Mouse (Mus musculus) midbrain, postnatal 0 days (tissue): ENCODE data around the gene Zbtb4. TPM values are rescaled to one million over a fixed set of nuclear protein-coding genes. Genes with fewer than 3 reads are reported as not detected.

Experiments
- ATAC-seq: fragments of 200-750 bp; cut with Nextera tagmentation; 2 replicates; pipeline ENCODE4 v1.8.0; 2017; ENCODE audit warnings: moderate number of reproducible peaks, mild to moderate bottlenecking, moderate TSS enrichment, moderate library complexity; ENCODE audit not compliant: low FRiP score
- DNase-seq: peaks from one replicate; pipeline ENCODE4 v3.0.0-alpha.2; 2015; ENCODE audit warnings: low spot score
- H3K27ac ChIP-seq: fragments of 300-500 bp; sonication (generic); 2 replicates; pipeline ENCODE4 v1.5.1; 2014; ENCODE audit warnings: low read depth, mild to moderate bottlenecking, low read length, mixed read lengths
- H3K27me3 ChIP-seq: fragments of 300-500 bp; sonication (generic); 2 replicates; pipeline ENCODE4 v1.6.1; 2014; ENCODE audit warnings: low read length, control low read depth, mixed read lengths; ENCODE audit not compliant: insufficient read depth
- H3K36me3 ChIP-seq: fragments of 300-500 bp; sonication (generic); 2 replicates; pipeline ENCODE4 v1.6.1; 2014; ENCODE audit warnings: low read length, control low read depth, mixed read lengths; ENCODE audit not compliant: insufficient read depth
- H3K4me1 ChIP-seq: fragments of 300-500 bp; sonication (generic); 2 replicates; pipeline ENCODE4 v1.6.1; 2014; ENCODE audit warnings: mild to moderate bottlenecking, control low read depth, antibody characterized with exemption, low read length, mixed read lengths; ENCODE audit not compliant: insufficient read depth
- H3K4me2 ChIP-seq: fragments of 300-500 bp; sonication (generic); 2 replicates; pipeline ENCODE4 v1.6.1; 2014; ENCODE audit warnings: low read depth, mild to moderate bottlenecking, low read length, mixed read lengths; ENCODE audit not compliant: poor library complexity, severe bottlenecking
- H3K4me3 ChIP-seq: fragments of 300-500 bp; sonication (generic); 2 replicates; pipeline ENCODE4 v1.5.1; 2014; ENCODE audit warnings: low read depth, mild to moderate bottlenecking, low read length, moderate library complexity
- H3K9ac ChIP-seq: fragments of 300-500 bp; sonication (generic); replicated peaks from 2 replicates; pipeline ENCODE4 v1.6.1; 2014; ENCODE audit warnings: mild to moderate bottlenecking, low read length, moderate library complexity, mixed read lengths; ENCODE audit not compliant: poor library complexity, severe bottlenecking
- H3K9me3 ChIP-seq: fragments of 300-500 bp; sonication (generic); 2 replicates; pipeline ENCODE4 v1.6.1; 2016; ENCODE audit warnings: low read length, control low read depth
- CTCF ChIP-seq: IDR thresholded peaks from 2 replicates; pipeline ENCODE4 v1.5.1; 2016; ENCODE audit warnings: antibody characterized with exemption, mild to moderate bottlenecking
- WGBS: fragments of 180-500 bp; shearing (Covaris S2); extraction: QIAGEN DNeasy Blood & Tissue Kit; methylation state at CpG from one replicate; pipeline ENCODE4 v1.1.7; 2014; 5-methylcytosine and 5-hydroxymethylcytosine counted together
- polyA plus RNA-seq: library from polyadenylated mRNA; unstranded; fragments of >200 nt; fragmentation: Nextera tagmentation; extraction: Ambion mirVana; gene quantifications from 2 replicates; pipeline ENCODE4 v1.2.1, GENCODE M21; 2015
- total RNA-seq: library from RNA; depleted of rRNA; stranded (reverse); fragments of >200 nt; gene quantifications from 2 replicates; pipeline ENCODE4 v1.2.3, GENCODE M21; 2014

Zbtb4 gene
- total and polyA plus RNA-seq, 2 experiments from 2014 or later = 5.0 to 34.3 TPM

- TF ChIP-seq CTCF = no peak
- WGBS = 5% methylated on average over 12 of the region's 12 CpGs
- Histone ChIP-seq H3K9me3 (no peaks in the 10 kb centered on the region), H3K4me1 (peaks cover 11% of the 10 kb centered on the region; the same call in 1 of the 2 replicates), H3K9ac (peak overlapping the region; percentile 68), H3K4me3 (peak overlapping the region; percentile 49), H3K27me3 (0 out of 2 replicates have a peak, but pooled peaks cover 4% of the 10 kb centered on the region), H3K4me2 (peak overlapping the region; percentile 96), H3K27ac (peak overlapping the region; percentile 62), H3K36me3 (no peaks in the 10 kb centered on the region)
- DNase-seq (no peak), ATAC-seq (no peak)
These were observed 37.6 kb downstream of the Zbtb4 start for GRCm38 (mm10) chr11:69803328-69803727.

GRCm38 (mm10) chr11:69803786-69804651 is 38.3 kb downstream of the Zbtb4 start:
- Histone ChIP-seq H3K4me3 (peak overlapping the region; percentile 49), H3K27ac (peak overlapping the region; percentile 62), H3K27me3 (0 out of 2 replicates have a peak, but pooled peaks cover 4% of the 10 kb centered on the region), H3K4me1 (peaks cover 8% of the 10 kb centered on the region; the same call in 1 of the 2 replicates), H3K4me2 (peak overlapping the region; percentile 96), H3K36me3 (no peaks in the 10 kb centered on the region), H3K9ac (peak overlapping the region; percentile 68), H3K9me3 (no peaks in the 10 kb centered on the region)
- peak; percentile 74 for TF ChIP-seq CTCF
- WGBS = 2% methylated on average over 60 of the region's 60 CpGs
- peak; percentile 76 for DNase-seq
- ATAC-seq = no peak

- Histone ChIP-seq H3K4me3 (no peak overlapping the region), H3K9me3 (no peaks in the 10 kb centered on the region), H3K27ac (no peak overlapping the region), H3K4me2 (peak overlapping the region; percentile 96), H3K9ac (no peak overlapping the region), H3K27me3 (0 out of 2 replicates have a peak, but pooled peaks cover 4% of the 10 kb centered on the region), H3K36me3 (no peaks in the 10 kb centered on the region), H3K4me1 (peaks cover 3% of the 10 kb centered on the region; the same call in 1 of the 2 replicates)
- no peak for ATAC-seq
- no peak for DNase-seq
- WGBS = 9% methylated on average over 12 of the region's 12 CpGs
- no peak for TF ChIP-seq CTCF
These were observed 38.9 kb downstream of the Zbtb4 start for GRCm38 (mm10) chr11:69804652-69804940.

GRCm38 (mm10) chr11:69804972-69805909 is 39.5 kb downstream of the Zbtb4 start, which contains the start of gene Tmem102:
Gene Tmem102 (minus strand): TSS chr11:69805624.
- Histone ChIP-seq H3K4me3 (no peak within 1 kb of the TSS), H3K4me1 (0 out of 2 replicates have a peak, but pooled peaks cover 3% of the 10 kb centered on the region), H3K9ac (no peak within 1 kb of the TSS), H3K36me3 (no peaks in the 10 kb centered on the region), H3K4me2 (peak within 1 kb of the TSS; percentile 96), H3K9me3 (no peaks in the 10 kb centered on the region), H3K27me3 (0 out of 2 replicates have a peak, but pooled peaks cover 4% of the 10 kb centered on the region), H3K27ac (no peak within 1 kb of the TSS)
- whole genome bisulfite sequencing = 12% methylated on average over 29 of the region's 29 CpGs
- DNase-seq (no peak), ATAC-seq (no peak)
- no peak for TF ChIP-seq CTCF

- no peak for ATAC-seq
These were observed 40.7 kb downstream of the Zbtb4 start for GRCm38 (mm10) chr11:69806378-69806777.

More at GRCm38 (mm10) chr11:69806378-69806777, 40.7 kb downstream of the Zbtb4 start:
- Histone ChIP-seq H3K4me2 (no peak overlapping the region), H3K9ac (no peak overlapping the region), H3K4me3 (no peak overlapping the region), H3K9me3 (no peaks in the 10 kb centered on the region), H3K27me3 (0 out of 2 replicates have a peak, but pooled peaks cover 4% of the 10 kb centered on the region), H3K27ac (no peak overlapping the region), H3K36me3 (no peaks in the 10 kb centered on the region), H3K4me1 (0 out of 2 replicates have a peak, but pooled peaks cover 3% of the 10 kb centered on the region)
- peak; percentile 24; the same call in 1 of the 2 replicates for TF ChIP-seq CTCF
- WGBS = 85% methylated on average over 4 of the region's 4 CpGs
- DNase-seq = no peak
